Mouse (Mus musculus): ENCODE measurements at regions not wholly inside any gene's neighbourhood (a gene's known extent, or its start where the extent isn't known, plus 50 kb on each side); places are given as distances from the start of the nearest gene placed in this dataset.

DNA sequence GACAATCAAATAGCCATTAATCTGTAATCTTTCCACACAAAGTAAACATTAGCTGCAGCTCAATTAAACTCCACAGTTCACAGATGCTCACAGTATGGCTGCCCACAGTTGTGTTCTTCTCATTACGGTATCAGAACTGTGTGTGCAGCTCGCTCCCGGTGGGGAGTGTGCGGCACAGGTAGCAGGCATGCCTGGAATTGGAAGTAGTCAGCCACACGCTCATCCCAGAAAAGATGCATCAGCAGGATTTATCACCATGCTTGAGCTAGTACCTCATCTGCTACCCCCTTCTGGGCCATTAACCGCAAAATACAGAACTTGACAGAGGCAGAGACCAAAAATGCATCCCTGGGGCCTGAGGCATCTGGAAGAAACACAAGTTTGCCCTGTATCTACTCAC is 437.8 kb downstream of the Adam3 start:
- TF ChIP-seq CTCF (IDR thresholded peaks at IDR 0.05; ENCODE audit: low read depth, low read length) (no peak), POLR2A (IDR thresholded peaks at IDR 0.05; ENCODE audit: extremely low read depth, insufficient read depth, low read length) (no peak)

All from liver, adult 2 months (tissue).